Mouse (Mus musculus): ENCODE measurements around the gene Brca2. TPM values are rescaled to one million over a fixed set of nuclear protein-coding genes. Genes with fewer than 3 reads are reported as not detected.

Gene Brca2
- polyA plus RNA-seq, 1 experiment = 1.4 TPM

- no peaks in the 10 kb centered on the region for H3K27me3 ChIP-seq (ENCODE audit: control insufficient read depth)
- no peak overlapping the region for H3K4me3 ChIP-seq (replicated peaks)
- H3K9me3 ChIP-seq (ENCODE audit: control insufficient read depth, low read length) = no peaks in the 10 kb centered on the region
- H3K36me3 ChIP-seq (ENCODE audit: control insufficient read depth) = peaks cover 97% of the 10 kb centered on the region
- no peak for TF ChIP-seq GATA1 (IDR thresholded peaks at IDR 0.05; ENCODE audit: low read length)
- TF ChIP-seq TAL1 (IDR thresholded peaks at IDR 0.05; ENCODE audit: low read length) = no peak
- H3K4me1 ChIP-seq (ENCODE audit: control insufficient read depth) = peaks cover 4% of the 10 kb centered on the region; the same call in 1 of the 2 replicates
Observed at GRCm38 (mm10) chr5:150560851-150561250, 38.4 kb downstream of the Brca2 start.

- TF ChIP-seq TAL1 (IDR thresholded peaks at IDR 0.05; ENCODE audit: low read length) (no peak), GATA1 (IDR thresholded peaks at IDR 0.05; ENCODE audit: low read length) (no peak)
- Histone ChIP-seq H3K9me3 (ENCODE audit: control insufficient read depth, low read length) (no peaks in the 10 kb centered on the region), H3K36me3 (ENCODE audit: control insufficient read depth) (peaks cover 98% of the 10 kb centered on the region)
Observed at GRCm38 (mm10) chr5:150561376-150561775, 38.9 kb downstream of the Brca2 start.

GRCm38 (mm10) chr5:150561783-150562182 is 39.4 kb downstream of the Brca2 start:
- Histone ChIP-seq H3K4me1 (ENCODE audit: control insufficient read depth) (peaks cover 4% of the 10 kb centered on the region; the same call in 1 of the 2 replicates), H3K36me3 (ENCODE audit: control insufficient read depth) (peaks cover 99% of the 10 kb centered on the region), H3K4me3 (replicated peaks) (no peak overlapping the region), H3K9me3 (ENCODE audit: control insufficient read depth, low read length) (no peaks in the 10 kb centered on the region), H3K27me3 (ENCODE audit: control insufficient read depth) (no peaks in the 10 kb centered on the region)
- no peak for TF ChIP-seq TAL1 (IDR thresholded peaks at IDR 0.05; ENCODE audit: low read length)
- no peak for TF ChIP-seq GATA1 (IDR thresholded peaks at IDR 0.05; ENCODE audit: low read length)

More at GRCm38 (mm10) chr5:150561376-150561775, 38.9 kb downstream of the Brca2 start:
- no peaks in the 10 kb centered on the region for H3K27me3 ChIP-seq (ENCODE audit: control insufficient read depth)
- H3K4me1 ChIP-seq (ENCODE audit: control insufficient read depth) = peaks cover 4% of the 10 kb centered on the region; the same call in 1 of the 2 replicates
- H3K4me3 ChIP-seq (replicated peaks) = no peak overlapping the region

- peaks cover 98% of the 10 kb centered on the region for H3K36me3 ChIP-seq (ENCODE audit: control insufficient read depth)
- no peaks in the 10 kb centered on the region for H3K27me3 ChIP-seq (ENCODE audit: control insufficient read depth)
- H3K9me3 ChIP-seq (ENCODE audit: control insufficient read depth, low read length) = no peaks in the 10 kb centered on the region
- no peak overlapping the region for H3K4me3 ChIP-seq (replicated peaks)
- no peak for TF ChIP-seq TAL1 (IDR thresholded peaks at IDR 0.05; ENCODE audit: low read length)
- peaks cover 4% of the 10 kb centered on the region; the same call in 1 of the 2 replicates for H3K4me1 ChIP-seq (ENCODE audit: control insufficient read depth)
Observed at GRCm38 (mm10) chr5:150564426-150564825, 42.0 kb downstream of the Brca2 start.

GRCm38 (mm10) chr5:150566226-150566625 is 43.8 kb downstream of the Brca2 start:
- no peak for TF ChIP-seq GATA1 (IDR thresholded peaks at IDR 0.05; ENCODE audit: low read length)

GRCm38 (mm10) chr5:150566971-150567370 is 44.5 kb downstream of the Brca2 start:
- Histone ChIP-seq H3K27me3 (ENCODE audit: control insufficient read depth) (no peaks in the 10 kb centered on the region), H3K9me3 (ENCODE audit: control insufficient read depth, low read length) (no peaks in the 10 kb centered on the region), H3K4me1 (ENCODE audit: control insufficient read depth) (no peaks in the 10 kb centered on the region), H3K36me3 (ENCODE audit: control insufficient read depth) (peaks cover 97% of the 10 kb centered on the region), H3K4me3 (replicated peaks) (no peak overlapping the region)
- TF ChIP-seq TAL1 (IDR thresholded peaks at IDR 0.05; ENCODE audit: low read length) = no peak
- TF ChIP-seq GATA1 (IDR thresholded peaks at IDR 0.05; ENCODE audit: low read length) = no peak

More at GRCm38 (mm10) chr5:150566226-150566625, 43.8 kb downstream of the Brca2 start:
- Histone ChIP-seq H3K9me3 (ENCODE audit: control insufficient read depth, low read length) (no peaks in the 10 kb centered on the region), H3K4me1 (ENCODE audit: control insufficient read depth) (peaks cover 4% of the 10 kb centered on the region; the same call in 1 of the 2 replicates), H3K36me3 (ENCODE audit: control insufficient read depth) (peaks cover 98% of the 10 kb centered on the region), H3K27me3 (ENCODE audit: control insufficient read depth) (no peaks in the 10 kb centered on the region), H3K4me3 (replicated peaks) (no peak overlapping the region)

- Histone ChIP-seq H3K27me3 (ENCODE audit: control insufficient read depth) (no peaks in the 10 kb centered on the region), H3K9me3 (ENCODE audit: control insufficient read depth, low read length) (no peaks in the 10 kb centered on the region), H3K4me3 (replicated peaks) (no peak overlapping the region), H3K36me3 (ENCODE audit: control insufficient read depth) (peaks cover 95% of the 10 kb centered on the region), H3K4me1 (ENCODE audit: control insufficient read depth) (no peaks in the 10 kb centered on the region)
- TF ChIP-seq TAL1 (IDR thresholded peaks at IDR 0.05; ENCODE audit: low read length) (no peak), GATA1 (IDR thresholded peaks at IDR 0.05; ENCODE audit: low read length) (no peak)
Observed at GRCm38 (mm10) chr5:150570496-150571219, 48.2 kb downstream of the Brca2 start.

- Histone ChIP-seq H3K9me3 (ENCODE audit: control insufficient read depth, low read length) (no peaks in the 10 kb centered on the region), H3K4me1 (ENCODE audit: control insufficient read depth) (peaks cover 34% of the 10 kb centered on the region), H3K27me3 (ENCODE audit: control insufficient read depth) (no peaks in the 10 kb centered on the region), H3K36me3 (ENCODE audit: control insufficient read depth) (peaks cover 78% of the 10 kb centered on the region), H3K4me3 (replicated peaks) (no peak overlapping the region)
- TF ChIP-seq GATA1 (IDR thresholded peaks at IDR 0.05; ENCODE audit: low read length) (no peak), TAL1 (IDR thresholded peaks at IDR 0.05; ENCODE audit: low read length) (no peak)
Observed at GRCm38 (mm10) chr5:150574403-150574802, 52.0 kb downstream of the Brca2 start.

GRCm38 (mm10) chr5:150574885-150575284 is 52.5 kb downstream of the Brca2 start:
- H3K4me3 ChIP-seq (replicated peaks) = no peak overlapping the region
- peaks cover 39% of the 10 kb centered on the region for H3K4me1 ChIP-seq (ENCODE audit: control insufficient read depth)
- H3K9me3 ChIP-seq (ENCODE audit: control insufficient read depth, low read length) = no peaks in the 10 kb centered on the region
- peaks cover 73% of the 10 kb centered on the region for H3K36me3 ChIP-seq (ENCODE audit: control insufficient read depth)
- TF ChIP-seq GATA1 (IDR thresholded peaks at IDR 0.05; ENCODE audit: low read length) (no peak), TAL1 (IDR thresholded peaks at IDR 0.05; ENCODE audit: low read length) (no peak)
- no peaks in the 10 kb centered on the region for H3K27me3 ChIP-seq (ENCODE audit: control insufficient read depth)

Measured in erythroblast, embryonic 14.5 days (primary cell).